Mouse (Mus musculus): ENCODE measurements around the gene Kdelr2.
A peak's percentile ranks its signal among the peaks of the same experiment; 100 is the strongest.

The Kdelr2 gene

DNA sequence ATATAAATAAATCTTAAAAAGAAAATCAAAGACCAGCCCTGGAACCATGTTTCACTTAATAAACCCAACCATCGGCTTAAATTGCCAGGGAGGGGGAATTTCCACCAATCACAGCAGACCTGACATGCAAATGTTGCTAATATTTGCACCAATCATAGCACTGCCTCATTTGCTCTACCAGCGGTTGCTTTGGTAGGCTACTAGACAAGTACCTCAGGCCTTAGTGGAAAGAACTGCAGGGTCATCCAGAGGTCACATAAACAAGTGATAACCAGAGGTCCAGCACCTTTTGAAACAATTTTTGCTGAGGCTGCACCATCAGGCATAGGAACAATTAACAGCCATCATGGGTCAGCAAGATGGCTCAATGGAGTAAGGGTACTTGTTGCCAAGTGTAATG is 2.1 kb upstream of the Kdelr2 start:
- no peak for DNase-seq (ENCODE audit: inconsistent ontology term)

- peak; percentile 38 for DNase-seq (ENCODE audit: inconsistent ontology term)
These were observed 701 bp downstream of the Kdelr2 start for GRCm38 (mm10) chr5:143404148-143404930.

- DNase-seq (ENCODE audit: inconsistent ontology term): no peak
These were observed 1.6 kb downstream of the Kdelr2 start for GRCm38 (mm10) chr5:143405200-143405599.

DNA sequence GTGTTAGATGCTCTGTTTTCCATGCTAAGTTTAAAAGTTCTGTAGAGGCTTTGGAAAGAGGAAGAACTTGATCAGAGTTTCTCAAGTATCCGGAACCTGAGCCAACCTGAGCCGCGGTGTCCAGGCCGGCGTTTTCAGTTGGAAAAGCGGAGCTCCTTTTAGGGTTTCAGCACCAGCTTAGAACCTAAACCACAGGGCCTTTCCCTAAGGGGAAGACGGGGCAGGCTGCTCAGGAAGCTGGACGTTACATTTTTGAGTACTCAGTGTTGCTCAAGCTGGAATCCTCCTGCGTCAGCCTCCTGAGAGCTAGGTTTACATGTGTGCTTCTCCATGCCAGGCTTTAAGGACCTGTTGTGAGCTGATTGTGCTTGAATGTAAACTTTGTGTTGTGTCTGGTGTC is 2.9 kb downstream of the Kdelr2 start:
- no peak for DNase-seq (ENCODE audit: inconsistent ontology term)

- no peak for DNase-seq (ENCODE audit: inconsistent ontology term)
These were observed 5.6 kb downstream of the Kdelr2 start for GRCm38 (mm10) chr5:143409239-143409638.

DNA sequence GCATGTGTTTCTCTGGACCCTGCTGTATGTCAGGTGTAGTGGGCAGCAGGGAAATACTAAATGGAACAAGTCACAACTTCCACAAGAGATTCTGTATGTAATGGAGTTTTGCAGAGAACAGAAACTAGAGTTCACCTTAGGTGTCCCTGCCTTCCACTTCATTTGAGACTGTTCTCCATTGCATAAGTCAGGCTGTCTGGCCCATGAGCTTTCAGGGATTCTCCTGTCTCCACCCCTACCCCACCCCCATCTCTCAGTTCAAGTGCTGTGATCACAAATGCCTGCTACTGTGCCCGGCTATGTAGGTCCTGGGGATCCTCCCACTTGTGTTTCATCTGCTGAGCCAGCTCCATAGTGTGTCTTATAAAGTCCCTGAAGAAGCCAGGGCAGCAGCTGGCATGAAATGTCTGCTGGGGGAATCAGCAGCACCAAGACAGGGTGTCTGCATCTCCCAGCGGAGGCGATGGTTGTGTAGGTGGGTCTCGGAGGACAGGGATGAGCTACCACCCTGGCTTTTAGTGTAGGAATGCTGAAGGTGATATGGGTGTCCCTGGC is 7.3 kb downstream of the Kdelr2 start:
- DNase-seq (ENCODE audit: inconsistent ontology term): peak; percentile 25

- no peak for DNase-seq (ENCODE audit: inconsistent ontology term)
These were observed 17.8 kb downstream of the Kdelr2 start for GRCm38 (mm10) chr5:143421484-143421883.

GRCm38 (mm10) chr5:143422990-143423389 is 19.4 kb downstream of the Kdelr2 start:
- DNase-seq (ENCODE audit: inconsistent ontology term): no peak

DNA sequence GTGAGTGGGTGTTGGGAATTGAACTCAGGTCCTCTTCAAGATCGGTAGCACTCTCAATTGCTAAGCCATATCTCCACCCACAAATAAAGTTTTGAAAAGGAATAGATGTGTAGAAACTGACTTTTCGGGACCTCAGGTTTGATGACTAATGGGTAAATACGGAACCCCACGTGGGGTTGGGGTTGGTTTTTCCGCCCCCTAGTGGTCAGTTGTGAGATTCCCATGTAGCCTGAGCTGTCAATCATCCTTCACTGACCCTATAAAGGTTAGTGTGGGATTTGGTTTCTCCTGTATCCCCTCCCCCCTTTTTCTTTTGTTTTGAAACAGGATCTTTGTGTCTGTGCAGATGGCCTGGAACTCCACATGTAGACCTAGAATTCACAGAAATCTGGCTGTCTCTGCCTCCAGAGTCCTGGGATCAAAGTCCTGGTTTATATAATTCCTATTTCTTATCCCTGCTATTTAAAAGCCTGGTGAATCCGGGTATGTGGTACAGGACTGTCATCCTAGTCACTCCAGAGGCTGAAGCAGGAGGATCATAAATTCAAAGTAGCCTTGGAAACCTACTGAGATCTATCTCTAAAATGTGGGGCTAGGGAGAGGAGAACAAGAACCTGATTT is 20.4 kb downstream of the Kdelr2 start:
- DNase-seq (ENCODE audit: inconsistent ontology term): peak; percentile 61

GRCm38 (mm10) chr5:143434421-143434820 is 30.8 kb downstream of the Kdelr2 start:
- peak; percentile 70 for DNase-seq (ENCODE audit: inconsistent ontology term)

DNA sequence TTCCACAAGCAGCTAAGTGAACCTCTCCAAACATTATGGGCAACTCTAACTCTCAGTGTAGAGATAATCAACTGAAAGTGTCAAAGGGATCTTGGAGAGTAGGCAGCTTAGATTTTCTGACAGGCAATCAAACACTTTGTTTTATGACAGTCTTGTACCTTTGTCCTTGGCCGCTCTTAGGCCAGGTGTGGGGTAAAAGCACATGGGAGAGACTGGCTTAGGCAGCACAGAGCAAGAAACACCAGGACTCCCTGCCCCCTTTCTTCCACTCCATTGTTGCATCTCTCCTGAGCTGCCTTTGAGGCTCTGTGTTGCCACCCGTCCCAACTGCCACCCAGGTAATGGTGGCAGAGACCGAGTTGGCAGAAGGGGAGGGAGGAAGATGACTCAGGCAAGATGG is 37.7 kb downstream of the Kdelr2 start:
- DNase-seq (ENCODE audit: inconsistent ontology term): no peak

- no peak for DNase-seq (ENCODE audit: inconsistent ontology term)
These were observed 38.1 kb downstream of the Kdelr2 start for GRCm38 (mm10) chr5:143441753-143442152.

DNA sequence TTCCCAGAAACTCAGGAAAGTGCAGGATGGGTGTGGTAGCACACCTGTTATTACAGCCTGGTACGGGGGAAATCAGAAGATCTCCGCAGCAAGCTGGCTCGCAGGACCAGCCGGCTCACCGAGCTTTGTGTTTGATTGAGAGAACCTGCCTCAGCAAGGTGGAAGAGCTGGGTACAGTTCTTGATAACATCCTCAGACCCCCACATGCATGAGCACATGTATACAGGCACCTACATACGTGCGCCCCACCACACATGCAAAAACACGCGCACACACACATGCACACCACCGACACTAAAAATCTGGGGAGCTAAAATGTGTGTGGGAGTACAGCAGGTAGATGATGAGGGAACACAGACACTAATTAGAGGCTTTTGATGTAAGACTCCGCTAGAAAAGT is 60.0 kb downstream of the Kdelr2 start:
- no peak for DNase-seq (ENCODE audit: inconsistent ontology term)

DNA sequence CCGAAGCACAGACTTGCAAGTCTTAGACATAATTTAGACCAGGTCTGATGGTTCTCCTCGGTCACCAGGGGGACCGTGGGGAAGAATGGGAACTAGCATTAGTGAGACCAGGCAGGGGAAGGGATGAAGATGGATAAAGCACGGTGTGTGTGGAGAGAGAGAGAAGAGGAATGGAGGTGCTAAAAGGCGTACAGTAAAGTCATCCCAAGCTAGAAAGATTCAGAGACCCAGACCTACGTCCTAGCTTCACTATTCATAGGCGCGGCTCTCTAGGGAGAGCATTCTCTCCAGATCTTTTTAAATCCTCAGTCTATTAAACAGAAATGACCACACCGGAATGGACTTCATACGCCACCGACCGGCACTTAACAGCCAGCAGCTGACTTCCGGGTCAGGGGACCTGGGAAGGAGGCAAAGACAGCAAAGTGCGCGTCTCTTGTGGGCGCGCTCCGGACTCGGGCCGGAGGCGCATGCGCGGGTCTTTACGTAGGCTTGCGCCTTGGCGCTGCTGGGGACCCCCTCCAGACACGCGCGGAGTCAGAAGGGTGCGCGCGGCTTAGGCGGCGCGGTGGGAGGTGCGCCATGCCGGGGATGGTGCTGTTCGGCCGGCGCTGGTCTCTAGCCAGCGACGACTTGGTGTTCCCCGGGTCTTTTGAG is 60.6 kb downstream of the Kdelr2 start, which contains the start of gene Daglb:
Gene Daglb (plus strand): TSS at position 485 of the 657 bp plus-strand sequence.
- DNase-seq (ENCODE audit: inconsistent ontology term): peak; percentile 89

- DNase-seq (ENCODE audit: inconsistent ontology term): no peak
These were observed 61.1 kb downstream of the Kdelr2 start for GRCm38 (mm10) chr5:143464757-143465118.

DNA sequence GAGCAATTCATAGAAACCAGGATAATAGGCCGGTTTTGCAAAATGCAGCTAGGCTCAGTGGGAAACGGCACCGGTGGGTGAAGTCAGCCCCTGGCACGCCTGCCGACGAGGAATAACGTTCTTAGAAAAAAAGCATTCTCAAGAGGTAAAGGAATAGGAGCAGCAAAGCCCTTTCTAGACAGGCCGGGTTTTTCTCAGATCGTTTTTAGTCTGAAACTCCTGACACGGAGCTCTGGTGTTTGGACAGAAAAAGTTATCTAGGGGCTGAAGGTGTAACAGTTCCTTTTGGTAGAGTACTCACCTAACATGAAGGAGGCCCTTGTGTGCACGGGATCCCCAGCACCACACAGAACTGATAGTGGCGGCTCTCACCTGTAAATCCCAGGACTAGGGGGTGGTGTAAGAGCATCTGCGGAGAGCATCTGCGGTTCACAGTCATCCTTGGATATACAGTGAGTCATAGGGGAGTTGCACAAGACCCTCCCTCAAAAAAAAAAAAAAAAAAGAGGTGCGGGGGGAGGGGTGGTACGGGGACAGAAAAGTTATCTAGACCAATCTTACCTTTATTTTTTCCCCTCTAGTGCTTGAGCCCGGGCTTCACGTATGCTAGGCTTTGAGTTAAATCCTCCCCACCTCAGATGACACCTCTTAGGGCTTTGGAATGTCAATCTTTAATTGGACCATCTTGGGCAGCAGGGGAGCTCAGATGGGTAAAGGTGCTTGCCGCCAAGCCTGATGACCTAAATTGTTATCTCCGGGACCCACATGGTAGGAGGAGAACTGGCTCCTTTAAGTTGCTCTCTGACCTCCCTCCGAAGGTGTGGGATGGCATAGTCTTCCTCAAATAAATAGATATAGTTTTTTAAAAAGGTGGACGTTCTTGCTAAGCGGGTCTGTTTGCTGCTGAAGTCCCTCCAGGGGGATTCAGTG is 61.8 kb downstream of the Kdelr2 start:
- peak; percentile 14 for DNase-seq (ENCODE audit: inconsistent ontology term)

DNA sequence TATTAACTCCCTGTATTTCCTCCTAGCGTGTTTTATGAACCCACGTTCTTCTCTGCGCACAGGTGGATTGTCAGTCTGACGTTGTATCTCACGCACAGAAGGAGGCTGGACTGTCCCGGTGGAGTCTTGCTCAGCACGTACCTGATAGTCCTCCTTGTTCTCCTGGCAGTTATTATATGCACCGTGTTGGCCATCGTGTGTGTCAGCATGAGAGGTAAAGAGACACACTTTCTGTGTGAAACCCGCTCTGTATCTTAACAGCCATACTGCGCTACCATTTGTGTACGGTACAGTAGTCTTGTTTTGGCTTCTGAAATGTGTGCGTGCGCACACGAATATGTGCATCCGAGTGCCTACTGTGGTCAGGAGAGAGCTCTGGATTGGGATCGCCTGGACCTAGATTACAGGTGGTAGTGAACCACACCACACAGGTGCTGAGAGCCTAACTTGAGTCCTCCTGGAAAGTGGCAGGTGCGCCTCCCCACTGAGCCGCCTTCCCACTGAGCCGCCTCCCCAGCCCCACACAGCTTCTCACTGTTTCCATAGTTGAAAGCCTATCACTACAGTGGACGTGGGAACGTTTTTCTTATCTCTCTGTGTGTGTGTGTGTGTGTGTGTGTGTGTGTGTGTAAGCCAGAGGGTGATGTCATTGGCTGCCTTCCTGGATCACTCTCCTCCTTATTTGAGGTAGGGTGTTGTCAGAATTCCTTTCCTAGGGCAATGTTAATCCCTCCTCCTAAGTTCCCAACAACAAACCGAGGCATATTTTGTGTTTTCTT is 63.4 kb downstream of the Kdelr2 start:
- DNase-seq (ENCODE audit: inconsistent ontology term): no peak

GRCm38 (mm10) chr5:143467931-143468330 is 64.3 kb downstream of the Kdelr2 start:
- no peak for DNase-seq (ENCODE audit: inconsistent ontology term)

GRCm38 (mm10) chr5:143469628-143470027 is 66.0 kb downstream of the Kdelr2 start:
- no peak for DNase-seq (ENCODE audit: inconsistent ontology term)

DNA sequence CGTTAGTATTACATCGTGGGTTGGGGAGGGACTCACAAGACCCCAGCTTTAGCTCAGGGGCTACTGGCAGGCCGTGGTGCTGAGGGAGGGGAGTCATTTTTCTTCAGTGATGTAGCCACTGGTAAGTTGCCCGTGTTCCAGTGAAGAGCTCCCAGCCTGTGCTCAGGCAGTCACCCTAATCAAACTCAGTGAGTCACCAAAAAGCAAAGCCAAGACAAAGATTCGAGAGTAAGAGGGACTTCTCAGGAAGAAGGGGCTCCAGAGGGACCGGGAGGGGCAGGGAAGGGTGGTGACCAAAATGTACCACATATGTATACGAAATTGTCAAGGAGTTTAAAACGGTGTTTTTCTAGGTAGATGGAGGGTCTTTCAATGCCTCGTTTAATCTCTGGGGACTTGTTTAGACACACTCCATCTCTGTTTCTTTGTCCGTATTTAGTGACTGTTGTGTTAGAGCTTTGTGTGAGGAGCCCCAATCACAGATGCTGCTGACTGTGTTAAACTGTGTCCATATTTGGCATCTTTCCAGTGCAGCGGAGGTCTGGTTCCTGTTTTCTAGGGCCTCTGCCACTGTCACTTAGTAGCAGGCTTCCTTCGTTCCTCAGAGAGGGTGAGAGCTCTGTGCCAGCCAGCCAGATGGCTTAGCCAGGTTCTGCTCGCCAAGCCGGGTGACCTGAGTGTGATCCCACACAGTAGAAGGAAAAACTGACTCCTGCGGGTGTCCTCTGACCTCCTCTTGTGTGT is 67.0 kb downstream of the Kdelr2 start:
- DNase-seq (ENCODE audit: inconsistent ontology term): peak; percentile 6

All from Muller cell, postnatal 12 days (primary cell).